Mouse (Mus musculus): ENCODE measurements around the gene Wnt7b.

DNA sequence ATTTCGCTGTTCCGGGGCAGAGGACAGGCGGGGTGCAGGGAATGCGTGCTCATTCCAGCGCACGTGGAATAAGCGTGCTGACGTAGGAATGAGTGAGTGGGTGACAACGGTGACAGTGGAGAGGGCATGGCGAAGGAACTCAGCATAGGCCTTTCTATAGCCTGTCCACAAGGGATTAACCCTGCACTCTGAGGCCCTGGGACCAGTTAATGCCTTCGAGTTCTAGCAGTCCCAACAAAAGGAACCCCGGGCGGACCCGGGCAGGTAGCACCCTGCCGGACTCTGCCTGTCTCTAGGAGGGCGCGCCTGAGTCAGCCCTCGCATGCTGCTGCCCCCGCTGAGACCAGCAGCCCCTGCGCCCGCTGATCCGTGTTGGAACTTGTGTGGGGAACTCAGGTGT, 32.8 kb upstream of the Wnt7b start:
- no peak for TF ChIP-seq CTCF (IDR thresholded peaks at IDR 0.05; ENCODE audit: low read depth, low read length)
- no peak for TF ChIP-seq POLR2A (IDR thresholded peaks at IDR 0.05; ENCODE audit: borderline replicate concordance, low read depth, low read length)
